Mouse (Mus musculus) thymus, postnatal 36 days (tissue): ENCODE results near the gene Apba1.

Source experiments
- DNase-seq, 2 experiments: peaks; one replicate each; pipeline ENCODE4 v3.0.0; 2022; ENCODE audit warnings: mixed read lengths in 2 of 2

The Apba1 gene

GRCm38 (mm10) chr19:23984186-23984585 is 225.5 kb downstream of the Apba1 start:
- no peak for DNase-seq

GRCm38 (mm10) chr19:23987291-23987690 is 228.6 kb downstream of the Apba1 start:
- no peak for DNase-seq

GRCm38 (mm10) chr19:23988166-23988565 is 229.5 kb downstream of the Apba1 start:
- no peak for DNase-seq

GRCm38 (mm10) chr19:23995766-23996399 is 237.2 kb downstream of the Apba1 start:
- DNase-seq = no peak
